Mouse (Mus musculus): ENCODE measurements around the gene Rapgefl1. TPM values are rescaled to one million over a fixed set of nuclear protein-coding genes. Genes with fewer than 3 reads are reported as not detected.

Rapgefl1 gene
- polyA plus RNA-seq, 1 experiment, result 182 TPM

DNA sequence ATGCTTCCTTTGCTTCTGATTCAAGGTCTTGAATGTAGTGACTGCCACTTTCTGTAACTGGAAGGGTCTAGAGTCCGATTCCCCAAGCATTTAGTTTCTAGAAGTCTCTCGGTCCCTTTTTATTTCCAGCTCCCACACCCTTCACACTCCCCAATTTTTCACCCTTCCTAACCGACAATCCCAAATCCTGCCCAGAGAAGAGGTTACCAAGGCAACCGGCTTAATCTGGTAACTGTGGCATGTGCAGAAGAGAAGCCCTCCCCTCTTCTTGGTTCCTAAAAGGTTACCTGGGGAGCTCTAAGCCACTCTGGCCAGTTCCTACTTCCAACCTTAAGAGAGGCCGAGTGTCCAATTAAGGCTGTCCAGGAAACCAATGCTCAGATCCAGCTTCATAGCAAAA, 1.3 kb upstream of the Rapgefl1 start:
- peak overlapping the region; percentile 29; the same call in 1 of the 2 replicates for H3K27ac ChIP-seq (ENCODE audit: insufficient read depth, low read depth, low read length)
- no peak overlapping the region for H3K4me3 ChIP-seq (ENCODE audit: insufficient read depth, low read depth, low read length)
- peaks cover 25% of the 10 kb centered on the region for H3K4me1 ChIP-seq (ENCODE audit: control insufficient read depth, insufficient read depth, low read length)
- TF ChIP-seq POLR2A (IDR thresholded peaks at IDR 0.05; ENCODE audit: insufficient read depth, low read depth, low read length) (no peak), CTCF (IDR thresholded peaks at IDR 0.05; ENCODE audit: insufficient read depth, low read depth, low read length) (no peak)
- 21% methylated on average over 5 of the region's 5 CpGs for WGBS

GRCm38 (mm10) chr11:98835725-98836124, 860 bp upstream of the Rapgefl1 start:
- H3K27ac ChIP-seq (ENCODE audit: insufficient read depth, low read depth, low read length), result peak overlapping the region; percentile 13; the same call in 1 of the 2 replicates
- no peak overlapping the region for H3K4me3 ChIP-seq (ENCODE audit: insufficient read depth, low read depth, low read length)
- no peak for TF ChIP-seq POLR2A (IDR thresholded peaks at IDR 0.05; ENCODE audit: insufficient read depth, low read depth, low read length)
- peaks cover 26% of the 10 kb centered on the region for H3K4me1 ChIP-seq (ENCODE audit: control insufficient read depth, insufficient read depth, low read length)
- 40% methylated on average over 3 of the region's 3 CpGs for WGBS

- no peak for TF ChIP-seq POLR2A (IDR thresholded peaks at IDR 0.05; ENCODE audit: insufficient read depth, low read depth, low read length)
- no peak for TF ChIP-seq CTCF (IDR thresholded peaks at IDR 0.05; ENCODE audit: insufficient read depth, low read depth, low read length)
- no peak overlapping the region; the same call in 1 of the 2 replicates for H3K27ac ChIP-seq (ENCODE audit: insufficient read depth, low read depth, low read length)
- H3K4me3 ChIP-seq (ENCODE audit: insufficient read depth, low read depth, low read length), result no peak overlapping the region
- WGBS, result 27% methylated on average over 7 of the region's 7 CpGs
- peaks cover 28% of the 10 kb centered on the region for H3K4me1 ChIP-seq (ENCODE audit: control insufficient read depth, insufficient read depth, low read length)
These were observed 457 bp upstream of the Rapgefl1 start for GRCm38 (mm10) chr11:98836128-98836527.

DNA sequence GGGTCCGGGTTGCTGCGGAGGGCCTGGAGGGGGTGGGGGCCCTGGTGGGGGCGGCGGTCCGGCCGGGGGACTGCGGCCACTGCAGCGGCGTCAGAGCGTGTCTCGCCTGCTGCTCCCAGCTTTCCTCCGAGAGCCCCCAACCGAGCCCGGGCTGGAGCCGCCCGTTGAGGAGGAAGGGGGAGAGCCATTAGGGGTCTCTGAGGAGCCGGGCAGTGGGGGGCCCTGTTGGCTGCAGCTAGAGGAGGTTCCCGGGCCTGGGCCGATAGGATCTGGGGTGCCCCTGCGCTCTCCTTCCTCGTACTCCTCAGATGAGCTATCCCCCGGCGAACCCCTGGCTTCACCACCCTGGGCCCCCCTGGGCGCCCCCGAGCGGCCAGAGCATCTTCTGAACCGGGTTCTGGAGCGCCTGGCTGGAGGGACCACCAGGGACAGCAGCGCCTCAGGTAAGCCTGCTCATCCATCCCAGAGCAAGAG, 683 bp downstream of the Rapgefl1 start:
- TF ChIP-seq CTCF (IDR thresholded peaks at IDR 0.05; ENCODE audit: insufficient read depth, low read depth, low read length) (no peak), POLR2A (IDR thresholded peaks at IDR 0.05; ENCODE audit: insufficient read depth, low read depth, low read length) (no peak)
- WGBS, result 2% methylated on average over 29 of the region's 29 CpGs
- Histone ChIP-seq H3K4me3 (ENCODE audit: insufficient read depth, low read depth, low read length) (peak overlapping the region; percentile 66), H3K27ac (ENCODE audit: insufficient read depth, low read depth, low read length) (no peak overlapping the region), H3K4me1 (ENCODE audit: control insufficient read depth, insufficient read depth, low read length) (peaks cover 28% of the 10 kb centered on the region)

- WGBS, result 30% methylated on average over 11 of the region's 11 CpGs
- peak overlapping the region; percentile 66 for H3K4me3 ChIP-seq (ENCODE audit: insufficient read depth, low read depth, low read length)
- no peak for TF ChIP-seq POLR2A (IDR thresholded peaks at IDR 0.05; ENCODE audit: insufficient read depth, low read depth, low read length)
- no peak for TF ChIP-seq CTCF (IDR thresholded peaks at IDR 0.05; ENCODE audit: insufficient read depth, low read depth, low read length)
- H3K27ac ChIP-seq (ENCODE audit: insufficient read depth, low read depth, low read length), result peak overlapping the region; percentile 67
- peaks cover 28% of the 10 kb centered on the region for H3K4me1 ChIP-seq (ENCODE audit: control insufficient read depth, insufficient read depth, low read length)
These were observed 1.3 kb downstream of the Rapgefl1 start for GRCm38 (mm10) chr11:98837917-98838316.

GRCm38 (mm10) chr11:98838512-98838911, 1.9 kb downstream of the Rapgefl1 start:
- 22% methylated on average over 9 of the region's 9 CpGs for WGBS
- peak overlapping the region; percentile 67 for H3K27ac ChIP-seq (ENCODE audit: insufficient read depth, low read depth, low read length)
- TF ChIP-seq POLR2A (IDR thresholded peaks at IDR 0.05; ENCODE audit: insufficient read depth, low read depth, low read length), result no peak
- no peak for TF ChIP-seq CTCF (IDR thresholded peaks at IDR 0.05; ENCODE audit: insufficient read depth, low read depth, low read length)

GRCm38 (mm10) chr11:98839402-98839801, 2.8 kb downstream of the Rapgefl1 start:
- TF ChIP-seq POLR2A (IDR thresholded peaks at IDR 0.05; ENCODE audit: insufficient read depth, low read depth, low read length) (no peak), CTCF (IDR thresholded peaks at IDR 0.05; ENCODE audit: insufficient read depth, low read depth, low read length) (no peak)
- peaks cover 28% of the 10 kb centered on the region for H3K4me1 ChIP-seq (ENCODE audit: control insufficient read depth, insufficient read depth, low read length)
- H3K27ac ChIP-seq (ENCODE audit: insufficient read depth, low read depth, low read length), result no peak overlapping the region
- no peak overlapping the region for H3K4me3 ChIP-seq (ENCODE audit: insufficient read depth, low read depth, low read length)
- 62% methylated on average over 6 of the region's 6 CpGs for WGBS

More at GRCm38 (mm10) chr11:98838512-98838911, 1.9 kb downstream of the Rapgefl1 start:
- Histone ChIP-seq H3K4me1 (ENCODE audit: control insufficient read depth, insufficient read depth, low read length) (peaks cover 28% of the 10 kb centered on the region), H3K4me3 (ENCODE audit: insufficient read depth, low read depth, low read length) (peak overlapping the region; percentile 41)

DNA sequence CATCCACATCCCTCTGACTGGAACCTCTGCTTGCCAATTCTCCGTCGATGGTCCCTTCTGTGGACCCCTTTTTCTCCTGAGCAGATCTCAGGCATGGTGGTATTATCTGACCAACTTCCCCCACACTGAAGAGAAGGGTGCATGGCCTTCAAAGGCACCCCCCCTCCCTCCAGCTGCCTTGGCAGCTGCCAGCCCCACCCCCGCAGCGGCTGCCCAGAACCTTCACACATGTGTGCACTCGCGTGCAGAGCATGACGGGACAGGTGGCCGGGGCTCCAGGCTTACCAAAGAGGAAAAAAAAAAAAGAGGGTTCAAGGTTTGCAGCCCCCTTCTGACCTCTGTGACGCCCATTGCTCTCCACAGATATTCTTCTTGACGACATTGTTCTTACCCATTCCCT, 3.3 kb downstream of the Rapgefl1 start:
- no peak overlapping the region for H3K27ac ChIP-seq (ENCODE audit: insufficient read depth, low read depth, low read length)

DNA sequence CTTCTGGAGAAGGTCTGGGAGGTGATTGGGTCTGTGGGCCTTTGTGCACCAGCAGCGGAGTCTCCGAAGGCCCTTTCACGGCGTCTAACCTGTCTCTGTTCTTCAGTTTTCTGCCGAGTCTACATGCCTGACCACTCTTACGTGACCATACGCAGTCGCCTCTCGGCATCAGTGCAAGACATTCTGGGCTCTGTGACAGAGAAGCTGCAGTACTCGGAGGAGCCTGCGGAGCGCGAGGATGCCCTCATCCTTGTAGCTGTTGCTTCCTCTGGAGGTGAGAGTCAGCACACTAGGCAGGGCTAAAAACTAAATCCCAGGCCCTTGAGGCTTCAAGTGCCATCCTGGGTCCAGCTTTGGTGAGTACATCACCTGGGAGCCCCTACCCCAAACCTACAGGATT, 9.4 kb downstream of the Rapgefl1 start:
- peaks cover 21% of the 10 kb centered on the region for H3K4me1 ChIP-seq (ENCODE audit: control insufficient read depth, insufficient read depth, low read length)
- H3K4me3 ChIP-seq (ENCODE audit: insufficient read depth, low read depth, low read length), result no peak overlapping the region
- H3K27ac ChIP-seq (ENCODE audit: insufficient read depth, low read depth, low read length), result no peak overlapping the region
- WGBS, result 52% methylated on average over 13 of the region's 13 CpGs
- no peak for TF ChIP-seq POLR2A (IDR thresholded peaks at IDR 0.05; ENCODE audit: insufficient read depth, low read depth, low read length)
- no peak for TF ChIP-seq CTCF (IDR thresholded peaks at IDR 0.05; ENCODE audit: insufficient read depth, low read depth, low read length)

More for the DNA sequence above, 3.3 kb downstream of the Rapgefl1 start:
- 72% methylated on average over 10 of the region's 10 CpGs for WGBS
- peaks cover 28% of the 10 kb centered on the region for H3K4me1 ChIP-seq (ENCODE audit: control insufficient read depth, insufficient read depth, low read length)
- TF ChIP-seq CTCF (IDR thresholded peaks at IDR 0.05; ENCODE audit: insufficient read depth, low read depth, low read length) (no peak), POLR2A (IDR thresholded peaks at IDR 0.05; ENCODE audit: insufficient read depth, low read depth, low read length) (no peak)
- no peak overlapping the region for H3K4me3 ChIP-seq (ENCODE audit: insufficient read depth, low read depth, low read length)

Measured in olfactory bulb, adult 2 months (tissue).